Mouse (Mus musculus) thymus, postnatal 25 days (tissue): ENCODE data around the gene Alpk1.

Experiments
- DNase-seq: peaks from one replicate; pipeline ENCODE4 v3.0.0; 2022

The Alpk1 gene

DNA sequence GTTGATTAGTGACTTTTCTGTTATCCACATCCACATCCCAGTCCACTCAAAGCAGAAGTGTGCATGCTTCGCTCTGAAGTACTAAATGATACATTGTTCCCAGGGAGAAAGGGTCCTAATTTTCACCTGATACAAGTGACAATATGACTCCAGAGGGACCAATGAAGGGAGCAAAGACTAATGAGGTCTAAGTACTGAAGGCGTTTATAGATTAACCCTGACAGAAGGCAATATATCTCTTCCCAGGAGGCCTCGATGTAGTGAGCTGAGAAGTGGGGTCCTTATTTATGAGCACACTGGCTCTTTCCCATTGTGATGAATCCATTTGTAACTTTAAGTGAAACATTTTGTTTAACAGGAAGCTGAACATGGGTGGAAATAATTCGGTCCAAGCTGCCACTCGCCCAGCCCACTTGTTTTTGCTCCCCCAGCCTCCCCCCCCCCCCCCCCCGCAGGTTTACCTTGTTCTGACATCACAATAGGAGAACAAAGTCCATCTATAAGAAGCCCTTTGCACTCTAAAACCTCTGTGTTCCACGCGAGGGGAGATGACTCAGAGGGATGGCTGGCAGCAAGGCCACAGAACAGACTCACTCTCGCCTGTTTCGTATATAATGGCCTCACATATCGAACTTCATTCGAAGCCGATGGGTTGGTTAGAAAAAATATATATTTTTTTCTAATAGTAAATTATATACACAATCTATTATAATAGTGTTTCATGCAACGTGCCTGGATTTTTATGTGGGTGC, 36.5 kb downstream of the Alpk1 start:
- DNase-seq = no peak

GRCm38 (mm10) chr3:127741473-127741872, 38.9 kb downstream of the Alpk1 start:
- no peak for DNase-seq

- no peak for DNase-seq
These were observed 42.5 kb downstream of the Alpk1 start for GRCm38 (mm10) chr3:127737876-127738275.

GRCm38 (mm10) chr3:127735395-127735794, 44.9 kb downstream of the Alpk1 start:
- no peak for DNase-seq

DNA sequence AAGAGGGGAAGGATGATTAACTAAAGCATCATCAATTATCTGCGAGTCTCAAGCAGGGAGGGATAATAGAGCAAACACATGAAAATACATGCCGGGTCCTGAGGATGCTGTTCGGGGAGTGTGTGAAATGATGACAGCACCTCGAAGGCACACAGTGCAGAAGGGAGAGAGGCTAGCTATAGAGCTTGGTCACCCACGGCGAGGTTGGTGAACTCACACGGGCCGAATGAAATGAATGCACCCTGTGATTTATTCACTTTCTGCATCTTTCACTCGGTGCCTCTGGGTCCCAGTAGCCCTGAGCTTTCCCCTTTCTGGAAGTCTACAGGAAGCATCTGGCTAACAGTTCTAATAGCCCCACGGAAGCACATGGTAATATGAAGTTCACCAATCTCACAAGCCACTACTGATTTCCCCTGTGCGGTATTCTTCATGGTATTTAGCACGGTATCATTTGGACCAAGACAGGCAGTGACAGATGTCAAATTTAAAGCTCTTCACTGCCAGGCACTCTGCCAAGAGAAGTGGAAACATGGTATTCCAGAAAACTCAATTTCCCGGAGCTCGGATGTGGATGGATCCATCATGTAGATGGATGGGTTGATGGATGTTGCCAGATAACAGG, 50.7 kb downstream of the Alpk1 start:
- no peak for DNase-seq

DNA sequence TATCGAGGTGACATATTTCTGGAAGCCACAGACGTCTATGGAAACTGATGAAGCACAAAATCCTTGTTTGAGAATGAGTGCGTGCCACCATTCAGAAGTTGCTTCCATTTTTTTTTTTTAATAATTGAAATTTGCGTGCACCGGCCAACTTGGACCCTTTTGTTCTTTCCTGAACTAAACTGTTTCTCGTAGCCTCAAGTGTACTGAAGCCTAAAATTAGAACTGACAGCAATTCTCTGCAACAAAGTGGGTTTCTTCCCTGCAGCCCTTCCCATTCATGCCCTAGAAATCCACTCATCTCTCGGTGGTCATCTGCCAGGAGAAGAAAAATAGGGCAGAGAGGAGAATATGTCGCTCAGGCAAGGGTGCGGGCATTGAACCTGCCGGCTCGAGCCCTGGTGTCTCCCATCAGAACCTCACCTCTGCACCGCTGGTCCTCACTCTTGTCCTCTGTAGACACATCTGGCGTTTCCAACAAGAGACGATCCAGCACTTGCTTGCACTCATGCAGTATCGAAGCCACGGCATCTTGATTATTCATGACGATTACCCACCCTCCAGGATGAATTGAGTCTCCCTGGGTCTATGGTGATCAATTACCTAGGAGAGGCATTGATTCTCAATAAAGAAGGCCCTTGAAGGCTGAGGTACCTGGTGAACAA, 51.3 kb downstream of the Alpk1 start:
- no peak for DNase-seq

- no peak for DNase-seq
These were observed 52.3 kb downstream of the Alpk1 start for GRCm38 (mm10) chr3:127728046-127728445.

- DNase-seq = no peak
These were observed 59.4 kb downstream of the Alpk1 start for GRCm38 (mm10) chr3:127720948-127721347.

DNA sequence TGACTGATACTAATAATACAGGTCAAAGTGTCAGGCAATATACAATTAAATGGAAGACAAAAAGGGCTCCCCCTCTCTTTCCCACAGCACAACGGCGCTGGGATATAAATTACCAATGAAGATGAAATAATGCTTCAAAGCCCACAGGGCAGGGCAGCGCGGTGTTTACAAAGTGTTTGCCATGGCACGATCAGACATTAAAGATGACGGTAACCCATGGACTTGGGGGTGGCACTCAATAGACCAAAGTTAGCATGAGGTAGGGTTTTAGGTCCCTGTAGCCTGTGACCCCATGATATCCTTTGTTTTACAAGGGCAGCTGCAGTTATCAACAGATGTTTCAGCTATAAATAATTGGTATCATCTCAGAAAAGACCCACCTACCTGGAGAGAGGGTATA, 60.3 kb downstream of the Alpk1 start:
- no peak for DNase-seq

GRCm38 (mm10) chr3:127719601-127720000, 60.7 kb downstream of the Alpk1 start:
- no peak for DNase-seq

- no peak for DNase-seq
These were observed 63.6 kb downstream of the Alpk1 start for GRCm38 (mm10) chr3:127716759-127717158.

GRCm38 (mm10) chr3:127713112-127713511, 67.2 kb downstream of the Alpk1 start:
- DNase-seq = no peak

DNA sequence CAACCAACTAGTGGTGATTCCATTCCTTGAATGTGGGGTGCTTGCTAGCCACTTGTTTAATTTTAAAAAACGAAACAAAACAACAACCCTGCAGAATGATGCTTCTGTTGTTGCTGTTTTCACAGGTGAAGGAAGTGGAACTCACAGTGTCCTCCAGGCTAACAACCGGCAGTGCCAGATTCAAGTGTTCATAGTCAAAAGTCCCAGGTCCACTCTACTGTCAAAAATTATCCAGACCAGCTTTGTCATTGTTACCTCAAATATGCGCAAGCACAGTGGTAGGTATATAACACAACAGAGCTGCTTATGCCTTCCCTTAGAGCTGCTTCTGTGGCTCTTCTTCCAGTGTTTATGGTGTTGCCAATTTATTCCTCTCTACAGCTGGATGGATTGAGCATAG, 68.8 kb downstream of the Alpk1 start:
- DNase-seq = no peak

GRCm38 (mm10) chr3:127707089-127707485, 73.2 kb downstream of the Alpk1 start:
- no peak for DNase-seq

GRCm38 (mm10) chr3:127706445-127707088, 73.8 kb downstream of the Alpk1 start:
- no peak for DNase-seq

- DNase-seq = peak; percentile 9
These were observed 74.5 kb downstream of the Alpk1 start for GRCm38 (mm10) chr3:127705515-127706444.

DNA sequence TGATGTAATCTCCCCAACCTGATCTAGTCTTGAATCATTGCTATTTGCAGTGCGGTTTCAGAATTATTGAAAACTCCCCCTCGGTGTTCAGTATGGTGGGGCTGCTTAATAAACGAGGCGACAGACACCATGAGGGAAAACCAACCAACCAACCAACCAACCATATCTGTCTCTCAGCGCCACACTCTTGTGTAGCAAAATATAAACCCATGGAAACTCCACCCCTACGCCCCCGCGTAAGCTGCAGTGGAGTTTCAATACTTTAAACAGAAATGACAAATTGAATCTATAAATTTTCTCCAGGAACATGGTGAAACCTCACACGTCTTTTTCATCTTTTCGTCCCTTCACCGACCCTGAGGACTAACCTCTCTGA, 75.2 kb downstream of the Alpk1 start:
- DNase-seq = no peak

DNA sequence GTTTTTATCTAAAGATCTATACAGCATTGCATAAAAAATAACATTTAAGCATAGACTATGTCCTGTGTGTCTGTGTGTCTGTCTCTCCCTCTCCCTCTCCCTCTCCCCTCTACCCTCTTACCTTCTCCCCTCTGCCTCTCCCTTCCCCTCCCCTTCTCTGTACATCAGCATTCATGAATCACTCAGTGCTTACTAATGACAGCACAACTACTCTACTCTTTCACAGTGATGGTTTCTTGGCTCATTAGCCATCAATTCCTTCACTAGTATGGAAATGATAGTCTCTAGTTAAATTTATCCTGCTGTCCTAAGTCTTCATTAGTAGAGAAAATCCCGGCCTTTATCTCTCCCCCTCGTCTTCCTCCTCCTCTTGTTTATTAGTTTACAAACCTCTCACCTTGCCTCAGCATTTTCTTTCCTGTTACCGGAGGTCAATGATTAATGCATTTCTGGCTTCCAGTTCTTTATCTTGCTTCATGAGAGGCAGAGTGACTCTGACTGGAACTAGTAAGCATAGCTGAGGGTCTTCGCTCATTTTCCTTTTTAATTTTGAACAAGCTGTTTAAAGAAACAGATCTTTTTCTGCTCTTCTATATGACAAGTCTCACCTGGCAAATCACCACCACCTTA, 79.0 kb downstream of the Alpk1 start:
- DNase-seq = no peak

DNA sequence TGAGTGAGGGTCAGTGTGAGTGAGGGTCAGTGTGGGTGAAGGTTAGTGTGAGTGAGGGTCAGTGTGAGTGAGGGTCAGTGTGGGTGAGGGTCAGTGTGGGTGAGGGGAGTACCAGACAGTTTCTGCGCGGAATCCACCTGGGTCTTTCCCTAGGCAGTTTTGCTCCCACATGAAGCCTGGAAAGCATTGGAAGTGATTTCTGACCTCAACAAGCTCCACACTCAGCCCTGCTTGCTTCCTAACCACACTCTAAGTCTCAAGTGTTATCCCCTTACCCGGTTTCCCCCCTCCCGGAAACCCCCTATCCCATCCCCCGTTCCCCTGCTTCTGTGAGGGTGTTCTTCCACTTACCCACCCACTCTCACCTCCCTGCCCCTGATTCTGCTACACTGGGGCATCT, 81.7 kb downstream of the Alpk1 start:
- no peak for DNase-seq

- DNase-seq = no peak
These were observed 83.8 kb downstream of the Alpk1 start for GRCm38 (mm10) chr3:127696541-127696940.

GRCm38 (mm10) chr3:127694802-127695771, 85.2 kb downstream of the Alpk1 start:
- DNase-seq = no peak
